Mouse (Mus musculus): ENCODE results near the gene Fam83b.

Gene Fam83b

DNA sequence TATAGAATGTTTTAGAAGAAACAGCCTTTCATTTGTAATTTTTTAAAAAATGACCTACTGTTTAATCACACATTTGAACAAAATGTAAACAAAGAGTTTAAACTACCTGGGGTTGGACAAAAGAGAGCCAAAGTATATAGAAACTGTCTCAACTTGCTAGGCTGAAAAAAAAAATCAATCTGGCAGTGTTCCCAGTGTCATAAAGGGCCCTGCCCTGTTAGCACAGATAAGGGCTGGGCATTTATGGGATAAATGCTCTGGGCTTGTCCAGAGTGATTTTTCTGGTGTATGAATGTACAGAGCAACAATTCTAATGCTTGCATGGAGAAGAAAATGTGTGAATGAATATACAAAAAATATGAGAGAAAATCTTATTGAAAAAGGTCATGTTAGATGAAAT is 43.8 kb downstream of the Fam83b start:
- no peak for DNase-seq (ENCODE audit: low read depth in 2 of 2, low spot score in 2 of 2)

DNA sequence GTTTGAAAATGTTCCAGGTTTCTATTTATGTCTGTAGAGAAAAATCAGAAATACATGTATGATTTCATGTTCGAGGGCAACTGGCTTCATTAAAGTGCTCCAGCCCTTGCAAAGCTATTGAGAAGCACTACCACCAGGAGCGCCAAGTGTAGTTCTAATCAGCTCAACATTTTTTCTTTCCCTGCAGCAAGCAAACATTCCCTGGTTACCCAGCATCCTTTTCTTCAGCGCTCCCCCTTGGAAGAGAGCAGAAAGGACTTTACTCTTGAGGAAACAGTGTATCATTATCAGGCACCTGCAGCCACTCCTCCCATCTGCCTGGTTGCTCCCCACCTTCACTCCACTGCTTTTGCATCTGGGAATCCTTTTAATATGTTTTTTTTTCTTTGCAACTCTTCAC is 45.3 kb downstream of the Fam83b start:
- no peak for DNase-seq (ENCODE audit: low read depth in 2 of 2, low spot score in 2 of 2)

DNA sequence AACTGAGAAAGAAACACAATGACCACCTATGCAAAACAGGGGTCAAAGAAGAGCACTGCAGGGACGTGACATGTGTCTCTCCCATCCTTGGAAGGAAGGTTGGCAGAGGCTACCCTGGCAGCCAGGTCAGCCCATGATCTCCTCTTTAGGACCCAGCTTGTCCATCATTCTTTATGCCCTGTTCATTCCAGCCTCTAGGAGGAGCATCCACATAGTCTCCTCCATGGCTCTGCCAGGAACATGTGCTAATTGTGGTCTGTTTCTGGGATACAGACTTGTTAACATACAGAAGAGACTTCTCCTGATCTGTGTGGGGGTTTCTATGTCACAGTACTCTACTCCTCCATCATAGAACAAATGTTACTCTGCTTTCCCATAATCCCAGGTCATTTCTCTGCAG is 48.3 kb downstream of the Fam83b start:
- no peak for DNase-seq (ENCODE audit: low read depth in 2 of 2, low spot score in 2 of 2)

DNA sequence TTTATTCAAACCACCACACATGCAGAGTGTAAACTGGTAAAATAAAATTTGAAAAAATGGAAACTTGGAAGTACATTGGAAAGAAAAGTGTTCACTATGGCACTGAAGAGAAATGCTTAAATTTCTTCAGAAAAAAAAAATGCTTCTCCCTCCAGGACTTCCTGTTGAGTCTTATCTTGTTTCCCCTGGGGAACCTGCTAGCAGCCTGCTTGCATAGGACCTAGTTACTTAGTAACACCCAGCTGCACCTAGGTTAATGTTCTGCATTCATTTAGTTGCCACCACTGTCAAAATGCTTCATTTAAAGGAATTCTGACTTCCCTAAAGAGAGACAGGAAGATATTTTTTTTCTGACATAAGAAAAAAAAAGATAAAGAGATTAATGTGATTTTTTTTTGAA is 61.3 kb downstream of the Fam83b start:
- no peak for DNase-seq (ENCODE audit: low read depth in 2 of 2, low spot score in 2 of 2)

DNA sequence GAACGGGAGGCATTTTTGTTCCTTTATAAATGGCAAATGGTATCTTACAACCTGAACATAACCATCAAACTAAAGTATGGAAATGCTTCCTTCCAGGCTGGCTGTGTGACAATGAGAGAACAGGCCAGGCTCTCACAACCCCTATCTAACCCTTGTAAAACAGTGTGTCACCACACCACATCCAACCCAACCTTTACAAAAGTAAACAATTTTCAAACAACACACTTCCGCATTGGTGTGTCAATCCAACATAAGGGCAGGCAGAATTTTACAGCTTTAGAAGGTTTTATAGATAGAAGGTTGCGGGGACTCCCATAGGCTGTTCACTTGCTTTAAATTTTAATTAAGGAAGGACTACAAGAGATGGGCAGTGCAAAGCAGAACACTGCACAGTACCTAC is 77.2 kb downstream of the Fam83b start:
- no peak for DNase-seq (ENCODE audit: low read depth in 2 of 2, low spot score in 2 of 2)

DNA sequence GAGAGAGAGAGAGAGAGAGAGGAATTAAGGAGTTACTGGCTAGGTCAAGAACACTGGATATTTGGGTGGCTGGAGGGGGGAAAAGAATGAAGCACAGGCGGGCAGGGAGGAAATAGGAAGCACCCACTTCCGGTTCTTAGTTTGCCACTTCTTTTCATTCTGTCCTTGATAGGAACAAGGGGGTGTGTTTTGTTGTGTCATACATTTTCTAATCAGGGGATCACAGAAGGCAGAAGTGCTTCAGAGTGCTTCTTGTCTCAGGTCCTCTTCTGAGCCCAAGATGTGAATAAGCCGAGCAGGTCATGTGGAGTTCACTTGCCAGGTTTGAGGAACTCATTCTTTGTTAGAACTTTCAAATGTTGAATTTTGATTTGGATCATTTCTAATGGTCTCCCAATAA is 86.8 kb downstream of the Fam83b start:
- no peak for DNase-seq (ENCODE audit: low read depth in 2 of 2, low spot score in 2 of 2)

DNA sequence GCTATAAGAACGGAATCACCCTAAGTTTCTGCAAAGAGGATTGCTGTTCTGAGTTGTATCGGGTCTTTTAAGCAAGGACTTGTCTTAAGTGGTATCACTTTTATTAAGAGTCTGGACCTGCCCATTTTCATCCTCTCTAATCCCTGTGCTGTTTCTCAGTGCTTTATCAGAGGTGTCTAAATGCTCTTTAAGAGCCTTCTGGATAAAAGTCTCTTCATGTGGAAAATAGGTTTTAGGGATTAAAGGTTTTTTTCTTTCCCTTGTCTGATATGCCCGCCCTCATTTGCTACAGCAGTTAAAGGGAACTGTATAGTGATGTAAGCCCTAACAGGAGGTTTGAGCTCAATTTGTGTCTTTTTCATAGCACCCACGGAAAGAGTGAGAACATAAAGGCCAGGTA is 97.4 kb downstream of the Fam83b start:
- no peak for DNase-seq (ENCODE audit: low read depth in 2 of 2, low spot score in 2 of 2)

DNA sequence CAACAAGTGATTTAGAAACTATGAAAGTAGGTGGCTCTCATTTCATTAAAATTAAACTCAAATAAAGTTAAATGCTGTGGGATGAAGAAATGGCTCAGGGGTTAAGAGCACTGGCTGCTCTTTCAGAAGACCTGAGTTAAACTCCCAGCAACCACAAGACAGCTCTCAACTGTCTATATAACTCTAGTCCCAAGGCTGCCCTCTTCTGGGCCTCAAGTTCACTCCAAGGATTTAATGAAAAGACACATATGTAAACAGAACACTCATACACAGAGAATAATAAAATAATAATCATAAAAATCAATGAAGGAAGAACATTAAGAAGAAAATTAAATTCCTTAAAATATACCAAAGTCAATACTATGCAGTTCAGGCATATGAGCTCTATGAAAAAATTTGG is 105.4 kb downstream of the Fam83b start:
- DNase-seq (ENCODE audit: low read depth in 2 of 2, low spot score in 2 of 2) = no peak

DNA sequence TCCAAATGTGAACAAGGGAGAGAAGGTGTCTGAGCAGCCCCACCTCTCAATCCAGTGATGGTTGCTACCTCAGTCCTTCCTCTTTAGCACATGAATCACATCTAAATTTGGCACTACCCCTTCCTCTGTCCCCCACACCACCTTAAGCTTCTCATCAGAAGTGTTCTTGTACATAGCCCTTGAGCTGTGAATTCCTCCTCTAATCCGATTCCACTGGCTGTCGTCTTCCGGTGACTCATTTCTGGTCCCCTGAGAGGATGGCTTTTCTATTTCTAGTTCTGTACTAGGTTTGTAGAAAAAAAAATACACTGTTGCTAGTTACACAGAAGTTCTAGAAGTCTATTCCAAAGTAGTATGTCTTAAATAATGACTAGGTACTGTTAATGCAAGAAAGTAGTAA is 111.2 kb downstream of the Fam83b start:
- no peak for DNase-seq (ENCODE audit: low read depth in 2 of 2, low spot score in 2 of 2)
